Mouse (Mus musculus) midbrain, embryonic 14.5 days (tissue): ENCODE results near the gene Epsti1. TPM values are rescaled to one million over a fixed set of nuclear protein-coding genes. Genes with fewer than 3 reads are reported as not detected.

ENCODE experiments used
- ATAC-seq: fragments of 200-750 bp; cut with Nextera tagmentation; 2 replicates; pipeline ENCODE4 v1.8.0; 2017; ENCODE audit warnings: moderate number of reproducible peaks, moderate library complexity; ENCODE audit not compliant: low FRiP score, low TSS enrichment
- DNase-seq: peaks from one replicate; pipeline ENCODE4 v3.0.0-alpha.2; 2015
- H3K27ac ChIP-seq: fragments of 300-500 bp; sonication (generic); replicated peaks from 2 replicates; pipeline ENCODE4 v1.5.1; 2014; ENCODE audit warnings: mild to moderate bottlenecking, low read depth, low read length, moderate library complexity
- H3K27me3 ChIP-seq: fragments of 300-500 bp; sonication (generic); 2 replicates; pipeline ENCODE4 v1.6.1; 2014; ENCODE audit warnings: low read length, control low read depth, mixed read lengths; ENCODE audit not compliant: control insufficient read depth, insufficient read depth
- H3K36me3 ChIP-seq: fragments of 300-500 bp; sonication (generic); 2 replicates; pipeline ENCODE4 v1.6.1; 2014; ENCODE audit warnings: low read length, control low read depth; ENCODE audit not compliant: control insufficient read depth, insufficient read depth
- H3K4me1 ChIP-seq: fragments of 300-500 bp; sonication (generic); 2 replicates; pipeline ENCODE4 v1.6.1; 2014; ENCODE audit warnings: mild to moderate bottlenecking, antibody characterized with exemption, low read length, control low read depth; ENCODE audit not compliant: control insufficient read depth, insufficient read depth
- H3K4me2 ChIP-seq: fragments of 300-500 bp; sonication (generic); 2 replicates; pipeline ENCODE4 v1.6.1; 2014; ENCODE audit warnings: mild to moderate bottlenecking, low read length, moderate library complexity
- H3K4me3 ChIP-seq: fragments of 300-500 bp; sonication (generic); replicated peaks from 2 replicates; pipeline ENCODE4 v1.5.1; 2014; ENCODE audit warnings: low read depth, low read length
- H3K9ac ChIP-seq: fragments of 300-500 bp; sonication (generic); replicated peaks from 2 replicates; pipeline ENCODE4 v1.6.1; 2014; ENCODE audit warnings: mild to moderate bottlenecking, low read length, moderate library complexity
- H3K9me3 ChIP-seq: fragments of 300-500 bp; sonication (generic); 2 replicates; pipeline ENCODE4 v1.6.1; 2016; ENCODE audit warnings: low read length, control low read depth, mixed read lengths; ENCODE audit not compliant: control insufficient read depth
- WGBS: fragments of 180-500 bp; shearing (Covaris S2); extraction: QIAGEN DNeasy Blood & Tissue Kit; methylation state at CpG from one replicate; pipeline ENCODE4 v1.1.7; 2014; 5-methylcytosine and 5-hydroxymethylcytosine counted together
- polyA plus RNA-seq: library from polyadenylated mRNA; unstranded; fragments of >200 nt; fragmentation: Nextera tagmentation; extraction: Ambion mirVana; gene quantifications from 2 replicates; pipeline ENCODE4 v1.2.1, GENCODE M21; 2014

Epsti1 gene
- polyA plus RNA-seq, 1 experiment from 2014 or later, result 1.5 TPM

DNA sequence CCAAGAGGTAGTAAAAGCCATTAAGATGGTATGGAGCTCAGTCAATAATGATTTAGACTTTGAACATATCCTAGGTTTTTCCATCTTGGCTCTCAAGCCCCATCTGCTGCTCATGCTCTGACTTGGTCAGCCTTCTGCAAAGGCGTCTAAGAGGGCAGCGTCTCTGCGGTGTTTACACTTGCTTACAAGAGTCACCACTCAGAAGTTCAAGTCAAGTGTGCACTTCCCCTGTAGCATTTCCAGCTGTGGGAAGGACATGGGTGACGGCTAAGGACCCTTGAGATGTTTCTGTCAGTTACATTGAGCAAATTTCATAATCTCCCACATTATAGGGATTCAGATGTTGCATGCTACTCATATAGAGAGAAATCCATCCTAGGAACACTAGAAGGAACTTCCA is 144.6 kb downstream of the Epsti1 start:
- no peaks in the 10 kb centered on the region for H3K36me3 ChIP-seq
- no peaks in the 10 kb centered on the region for H3K4me1 ChIP-seq
- no peaks in the 10 kb centered on the region for H3K9me3 ChIP-seq
- H3K4me3 ChIP-seq, result no peak overlapping the region
- no peaks in the 10 kb centered on the region for H3K27me3 ChIP-seq
- no peak overlapping the region for H3K4me2 ChIP-seq
- ATAC-seq (no peak), DNase-seq (no peak)
- H3K9ac ChIP-seq, result no peak overlapping the region
- 93% methylated on average over 4 of the region's 4 CpGs for WGBS
- no peak overlapping the region for H3K27ac ChIP-seq

Other genes with a start within 250 kb of the Epsti1 start
- gene Dnajc15, start 29.1 kb upstream of the Epsti1 start, polyA plus RNA-seq, result 87.6 and 101 TPM in 2 replicates
- gene Fam216b, start 184.8 kb downstream of the Epsti1 start, polyA plus RNA-seq, result 0.24 and 0.77 TPM in 2 replicates